In the genomic region with DNA sequence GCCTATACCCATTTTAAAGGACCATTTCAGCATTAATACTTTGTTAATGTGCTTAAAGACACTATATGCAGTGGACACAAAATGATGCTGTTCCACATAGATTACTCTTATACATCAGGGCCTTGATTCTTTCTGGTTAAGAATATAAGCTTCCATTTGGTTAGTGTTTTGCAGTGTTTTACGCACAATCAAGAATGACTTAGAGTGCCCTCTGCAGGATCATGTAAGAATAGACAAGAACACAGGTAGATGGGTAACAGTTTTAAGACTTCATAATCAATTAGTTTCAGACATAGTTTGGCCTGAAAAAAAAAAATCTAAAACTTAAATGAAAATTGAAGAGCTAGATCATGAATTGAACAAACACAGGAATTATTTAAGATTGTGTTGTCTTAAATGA, we compare ENCODE assay signal across 12 mouse cellular contexts. TPM values are rescaled to one million over a fixed set of nuclear protein-coding genes. Genes with fewer than 3 reads are reported as not detected.
DNase-seq lines count a peak whose midpoint lies in the region; ATAC-seq and TF ChIP-seq lines count a peak whose summit lies in the region.
"Had no signal": no experiment of that assay in that cellular context is flagged by ENCODE, and none has a peak within 500 bp of the region (broad histone marks: within the 10 kb centered on the region; RNA-seq: fewer than 3 reads in every experiment).

No protein-coding gene starts in this region.

- TF ChIP-seq POLR2A in MEL (IDR thresholded peaks at IDR 0.05; ENCODE audit: control insufficient read depth in 1 of 2, insufficient read depth in 1 of 2, low read depth in 1 of 2, low read length in 2 of 2, poor library complexity in 1 of 2) = no peak

- ATAC-seq in lung, embryonic 14.5 days (ENCODE audit: insufficient read depth) = no peak

- no peaks in the 10 kb centered on the region for H3K4me1 ChIP-seq in lung, embryonic 14.5 days (ENCODE audit: insufficient read depth)
- peaks cover 4 to 8% of the 10 kb centered on the region in 2 experiments for H3K4me1 ChIP-seq in MEL (ENCODE audit: control insufficient read depth in 1 of 2, insufficient read depth in 2 of 2, low read length in 2 of 2)
- no peaks in the 10 kb centered on the region for H3K4me1 ChIP-seq in limb, embryonic 10.5 days
- H3K4me1 ChIP-seq: heart, embryonic 13.5 days had no signal

- H3K36me3 ChIP-seq in lung, embryonic 14.5 days (ENCODE audit: insufficient read depth) = peaks cover 78% of the 10 kb centered on the region
- H3K36me3 ChIP-seq in MEL (ENCODE audit: control insufficient read depth in 1 of 2, insufficient read depth in 2 of 2, low read length in 2 of 2) = peaks cover 10 to 11% of the 10 kb centered on the region in 2 experiments
- H3K36me3 ChIP-seq in limb, embryonic 10.5 days = peaks cover 97% of the 10 kb centered on the region

- WGBS in lung, embryonic 14.5 days = 89% methylated on average over 1 of the region's 1 CpGs
- 88% methylated on average over 1 of the region's 1 CpGs for WGBS in limb, embryonic 10.5 days

- peaks cover 21% of the 10 kb centered on the region for H3K9me3 ChIP-seq in lung, embryonic 14.5 days (ENCODE audit: low read depth, low read length)
- H3K9me3 ChIP-seq in MEL (replicated peaks; ENCODE audit: insufficient read depth, low read length) = no peaks in the 10 kb centered on the region
- peaks cover 20% of the 10 kb centered on the region for H3K9me3 ChIP-seq in limb, embryonic 10.5 days (replicated peaks)
- H3K9me3 ChIP-seq: G1E had no signal

- TF ChIP-seq EP300 in MEL (IDR thresholded peaks at IDR 0.05; ENCODE audit: low read depth in 1 of 2, low read length in 2 of 2) = no peak

- DNase-seq in gastrocnemius, adult 2 months = no peak
- DNase-seq in gastrocnemius, adult 8-10 months (ENCODE audit: low spot score in 2 of 2) = no peak
- DNase-seq in lung, embryonic 14.5 days = peak; percentile 43
- no peak for DNase-seq in lung, postnatal 25 days (ENCODE audit: low spot score)
- peak; percentile 53 for DNase-seq in MEL (ENCODE audit: low read depth, low spot score)
- peak; percentile 57 for DNase-seq in lung, postnatal 36 days
- DNase-seq in limb, embryonic 10.5 days (ENCODE audit: low spot score) = no peak
- DNase-seq in heart, postnatal 36 days = no peak
- DNase-seq: adrenal gland, postnatal 36 days; kidney, adult 11 months had no signal

- intact Hi-C loops in gastrocnemius, adult 2 months (cut with DNase I) = loop anchor here (2.0 to 5.0 kb wide), 2 partner anchors 80 to 94 kb away; no protein-coding TSS in a partner anchor
- intact Hi-C loops in heart, postnatal 36 days (cut with DNase I) = loop anchor here (5.0 kb wide), 2 partner anchors 104 to 144 kb away; no protein-coding TSS in a partner anchor

- H3K27me3 ChIP-seq in lung, embryonic 14.5 days (ENCODE audit: insufficient read depth, low read length) = no peaks in the 10 kb centered on the region
- H3K27me3 ChIP-seq in MEL (ENCODE audit: control insufficient read depth in 1 of 2, insufficient read depth in 2 of 2, low read length in 2 of 2) = no peaks in the 10 kb centered on the region
- no peaks in the 10 kb centered on the region for H3K27me3 ChIP-seq in limb, embryonic 10.5 days (ENCODE audit: low read depth, poor library complexity, severe bottlenecking)
- H3K27me3 ChIP-seq: heart, embryonic 13.5 days had no signal

- no peak overlapping the region for H3K4me2 ChIP-seq in lung, embryonic 14.5 days
- H3K4me2 ChIP-seq: heart, embryonic 13.5 days had no signal

- no peak overlapping the region for H3K9ac ChIP-seq in lung, embryonic 14.5 days
- H3K9ac ChIP-seq in MEL (ENCODE audit: control insufficient read depth, low read depth, low read length, poor library complexity, severe bottlenecking) = no peak overlapping the region
- H3K9ac ChIP-seq: heart, embryonic 13.5 days had no signal

- H3K79me2 ChIP-seq in MEL (ENCODE audit: control insufficient read depth, insufficient read depth, low read length, poor library complexity) = no peaks in the 10 kb centered on the region

- TF ChIP-seq CTCF in gastrocnemius, adult 2 months (IDR thresholded peaks at IDR 0.05) = peak; percentile 71
- TF ChIP-seq CTCF in lung, embryonic 14.5 days (IDR thresholded peaks at IDR 0.05; ENCODE audit: low read depth) = peak; percentile 42; the same call in 1 of the 2 replicates
- peak in 2 of 3 experiments; percentile 39 to 66; a peak in 4 of 6 replicates for TF ChIP-seq CTCF in MEL (IDR thresholded peaks at IDR 0.05 in 2 of 3, conservative IDR thresholded peaks at IDR 0.05 in 1 of 3; ENCODE audit: control insufficient read depth in 1 of 3, insufficient read depth in 1 of 3, low read depth in 2 of 3, low read length in 3 of 3, poor library complexity in 1 of 3, severe bottlenecking in 1 of 3)

- H3K27ac ChIP-seq in gastrocnemius, adult 2 months = no peak overlapping the region
- H3K27ac ChIP-seq in lung, embryonic 14.5 days (ENCODE audit: low read depth) = no peak overlapping the region
- H3K27ac ChIP-seq in MEL (ENCODE audit: control insufficient read depth, low read depth, low read length) = no peak overlapping the region
- H3K27ac ChIP-seq in limb, embryonic 10.5 days = no peak overlapping the region
- H3K27ac ChIP-seq: heart, embryonic 13.5 days had no signal

- H3K4me3 ChIP-seq in gastrocnemius, adult 2 months = no peak overlapping the region
- H3K4me3 ChIP-seq in lung, embryonic 14.5 days (ENCODE audit: low read depth, low read length) = no peak overlapping the region
- no peak overlapping the region for H3K4me3 ChIP-seq in MEL (ENCODE audit: control insufficient read depth in 1 of 2, insufficient read depth in 1 of 2, low read depth in 2 of 2, low read length in 2 of 2)
- no peak overlapping the region for H3K4me3 ChIP-seq in limb, embryonic 10.5 days
- H3K4me3 ChIP-seq: heart, embryonic 13.5 days had no signal

- TF ChIP-seq RAD21 in MEL (IDR thresholded peaks at IDR 0.05; ENCODE audit: low read depth, low read length) = peak; percentile 66

TF ChIP-seq in MEL, 35 proteins besides CTCF, POLR2A, EP300 and RAD21:
- TF ChIP-seq ZKSCAN1 (IDR thresholded peaks at IDR 0.05; ENCODE audit: low read depth, low read length) (no peak), MYC (IDR thresholded peaks at IDR 0.05; ENCODE audit: low read depth, low read length) (no peak), ZC3H11A (IDR thresholded peaks at IDR 0.05; ENCODE audit: low read depth, low read length) (peak; percentile 57), SMC3 (IDR thresholded peaks at IDR 0.05; ENCODE audit: low read depth, low read length) (peak; percentile 74), MYB (IDR thresholded peaks at IDR 0.05; ENCODE audit: low read depth, low read length) (no peak)

RNA-seq across cellular contexts. Expression of gene Arl5a, which starts 18.2 kb away (rescaled TPM):
- 10 to 100 TPM; 29.9 to 38.6 TPM for total RNA-seq in gastrocnemius, adult 2 months (2021)
- total RNA-seq in gastrocnemius, adult 8-10 months (2022) = 10 to 100 TPM; 35.9 to 39.8 (median 38.1) TPM
- 63.6 and 71.0 TPM in 2 replicates for polyA plus RNA-seq in lung, embryonic 14.5 days (2014; fragmentation: Nextera tagmentation; extraction: Ambion mirVana)
- total RNA-seq in MEL (2012; rRNA removed) = 12.7 and 14.7 TPM in 2 replicates
- polyA plus RNA-seq in MEL (2012; ENCODE audit: insufficient read depth in 1 of 2, insufficient read length in 2 of 2, low read depth in 1 of 2, low replicate concordance in 2 of 2, missing spikeins in 1 of 2) = 10 to 100 TPM; 14.4 to 36.8 TPM
- polyA plus RNA-seq in limb, embryonic 10.5 days (2016; fragmentation: Nextera tagmentation; extraction: Ambion mirVana) = 48.4 and 60.2 TPM in 2 replicates
- total RNA-seq in heart, postnatal 36 days (2021) = 10 to 100 TPM; 33.8 to 35.0 TPM

RNA-seq across cellular contexts. Expression of gene Neb, which starts 28.2 kb away (rescaled TPM):
- total RNA-seq in gastrocnemius, adult 2 months (2021) = 1,000 to 10,000 TPM; 5,559 to 6,662 TPM
- 1,000 to 10,000 TPM; 6,560 to 8,442 (median 7,482) TPM for total RNA-seq in gastrocnemius, adult 8-10 months (2022)
- polyA plus RNA-seq in lung, embryonic 14.5 days (2014; fragmentation: Nextera tagmentation; extraction: Ambion mirVana) = 0.59 and 1.3 TPM in 2 replicates
- total RNA-seq in MEL (2012; rRNA removed) = 0.12 and 0.39 TPM in 2 replicates
- polyA plus RNA-seq in MEL (2012; ENCODE audit: insufficient read depth in 1 of 2, insufficient read length in 2 of 2, low read depth in 1 of 2, low replicate concordance in 2 of 2, missing spikeins in 1 of 2) = under 1 TPM in 1 of 2 experiments, not detected in 1; 0.70 TPM
- 0.49 and 1.8 TPM in 2 replicates for polyA plus RNA-seq in limb, embryonic 10.5 days (2016; fragmentation: Nextera tagmentation; extraction: Ambion mirVana)
- total RNA-seq in heart, postnatal 36 days (2021) = 1 to 10 TPM; 5.2 to 6.7 TPM

Comparison
In these comparisons a context has a peak if more than half of its experiments do, and no peak if none do; other contexts are left out.
1. DNase-seq: peak in lung, embryonic 14.5 days (single experiment), MEL (single experiment) and lung, postnatal 36 days (single experiment); none in gastrocnemius, adult 2 months (single experiment), gastrocnemius, adult 8-10 months (0 of 2), lung, postnatal 25 days (single experiment), limb, embryonic 10.5 days (single experiment) and heart, postnatal 36 days (0 of 2).
2. RNA of gene Neb, which starts 28.2 kb away (total RNA-seq): 6,560 to 8,442 TPM in gastrocnemius, adult 8-10 months and 5,559 to 6,662 TPM in gastrocnemius, adult 2 months; 5.2 to 6.7 TPM in heart, postnatal 36 days and 0.12 to 0.39 TPM in MEL; every median in the first group is over 100 times any median in the second.
3. Peak in every context shown above with its lines, with median percentiles within 50 percentile points of each other: CTCF ChIP-seq.